Mouse (Mus musculus) heart, embryonic 15.5 days (tissue): ENCODE data around the gene Mier2. TPM values are rescaled to one million over a fixed set of nuclear protein-coding genes. Genes with fewer than 3 reads are reported as not detected.

ENCODE experiments used
- ATAC-seq: fragments of 200-750 bp; cut with Nextera tagmentation; replicated peaks from 2 replicates; pipeline ENCODE4 v1.8.0; 2017; ENCODE audit warnings: low read depth, moderate TSS enrichment; ENCODE audit not compliant: insufficient number of reproducible peaks, insufficient read depth, low FRiP score
- H3K27ac ChIP-seq: fragments of 300-500 bp; sonication (generic); 2 replicates; pipeline ENCODE4 v1.5.1; 2015; ENCODE audit warnings: mild to moderate bottlenecking, inconsistent platforms
- H3K27me3 ChIP-seq: fragments of 300-500 bp; sonication (generic); 2 replicates; pipeline ENCODE4 v1.6.1; 2015; ENCODE audit warnings: inconsistent platforms
- H3K36me3 ChIP-seq: fragments of 300-500 bp; sonication (generic); 2 replicates; pipeline ENCODE4 v1.6.1; 2015; ENCODE audit warnings: mild to moderate bottlenecking, inconsistent platforms
- H3K4me1 ChIP-seq: fragments of 300-500 bp; sonication (generic); replicated peaks from 2 replicates; pipeline ENCODE4 v1.6.1; 2015; ENCODE audit warnings: inconsistent platforms
- H3K4me2 ChIP-seq: fragments of 300-500 bp; sonication (generic); 2 replicates; pipeline ENCODE4 v1.6.1; 2015; ENCODE audit warnings: inconsistent platforms, mild to moderate bottlenecking, moderate library complexity
- H3K4me3 ChIP-seq: fragments of 300-500 bp; sonication (generic); 2 replicates; pipeline ENCODE4 v1.5.1; 2015; ENCODE audit warnings: mild to moderate bottlenecking, inconsistent platforms
- H3K9ac ChIP-seq: fragments of 300-500 bp; sonication (generic); 2 replicates; pipeline ENCODE4 v1.6.1; 2015; ENCODE audit warnings: mild to moderate bottlenecking, inconsistent platforms
- H3K9me3 ChIP-seq: fragments of 300-500 bp; sonication (generic); replicated peaks from 2 replicates; pipeline ENCODE4 v1.6.1; 2016; ENCODE audit warnings: inconsistent platforms
- WGBS: fragments of 180-500 bp; shearing (Covaris S2); methylation state at CpG from one replicate; pipeline ENCODE4 v1.1.7; 2015; ENCODE audit warnings: mixed read lengths; 5-methylcytosine and 5-hydroxymethylcytosine counted together
- polyA plus RNA-seq: library from polyadenylated mRNA; unstranded; fragments of >200 nt; fragmentation: Nextera tagmentation; extraction: Ambion mirVana; gene quantifications from 2 replicates; pipeline ENCODE4 v1.2.1, GENCODE M21; 2015

Mier2 gene
- polyA plus RNA-seq, 1 experiment from 2014 or later = 21.7 TPM

GRCm38 (mm10) chr10:79539701-79540495, 15.1 kb downstream of the Mier2 start:
- Histone ChIP-seq H3K36me3 (peaks cover 49% of the 10 kb centered on the region), H3K9ac (no peak overlapping the region), H3K4me1 (0 out of 2 replicates have a peak, but pooled peaks cover 7% of the 10 kb centered on the region), H3K9me3 (no peaks in the 10 kb centered on the region), H3K4me2 (no peak overlapping the region), H3K27ac (no peak overlapping the region), H3K4me3 (no peak overlapping the region), H3K27me3 (no peaks in the 10 kb centered on the region)
- no peak for ATAC-seq
- WGBS = 92% methylated on average over 16 of the region's 16 CpGs

GRCm38 (mm10) chr10:79538873-79539272, 16.1 kb downstream of the Mier2 start:
- Histone ChIP-seq H3K27me3 (no peaks in the 10 kb centered on the region), H3K9me3 (no peaks in the 10 kb centered on the region), H3K4me2 (no peak overlapping the region), H3K27ac (no peak overlapping the region), H3K9ac (no peak overlapping the region), H3K4me1 (0 out of 2 replicates have a peak, but pooled peaks cover 4% of the 10 kb centered on the region), H3K4me3 (no peak overlapping the region), H3K36me3 (peaks cover 41% of the 10 kb centered on the region)
- no peak for ATAC-seq
- WGBS = 50% methylated on average over 4 of the region's 4 CpGs

GRCm38 (mm10) chr10:79538323-79538722, 16.7 kb downstream of the Mier2 start:
- H3K4me1 ChIP-seq = peaks cover 6% of the 10 kb centered on the region; the same call in 1 of the 2 replicates
- no peak overlapping the region for H3K4me2 ChIP-seq
- no peak overlapping the region for H3K4me3 ChIP-seq
- H3K27ac ChIP-seq = no peak overlapping the region
- no peak for ATAC-seq
- H3K9ac ChIP-seq = no peak overlapping the region
- no peaks in the 10 kb centered on the region for H3K9me3 ChIP-seq
- H3K36me3 ChIP-seq = peaks cover 35% of the 10 kb centered on the region
- WGBS = 78% methylated on average over 3 of the region's 3 CpGs
- H3K27me3 ChIP-seq = no peaks in the 10 kb centered on the region

- H3K27ac ChIP-seq = no peak overlapping the region
- no peaks in the 10 kb centered on the region for H3K27me3 ChIP-seq
- no peak for ATAC-seq
- no peak overlapping the region for H3K4me2 ChIP-seq
- H3K4me3 ChIP-seq = no peak overlapping the region
- peaks cover 30% of the 10 kb centered on the region for H3K36me3 ChIP-seq
- peaks cover 12% of the 10 kb centered on the region; the same call in 1 of the 2 replicates for H3K4me1 ChIP-seq
- H3K9ac ChIP-seq = no peak overlapping the region
- no peaks in the 10 kb centered on the region for H3K9me3 ChIP-seq
- WGBS = 82% methylated on average over 2 of the region's 2 CpGs
Measured at GRCm38 (mm10) chr10:79537781-79538180, 17.2 kb downstream of the Mier2 start.

GRCm38 (mm10) chr10:79537271-79537670, 17.7 kb downstream of the Mier2 start:
- Histone ChIP-seq H3K4me2 (no peak overlapping the region), H3K27ac (no peak overlapping the region), H3K27me3 (no peaks in the 10 kb centered on the region), H3K4me3 (no peak overlapping the region), H3K9ac (no peak overlapping the region), H3K4me1 (peaks cover 15% of the 10 kb centered on the region; the same call in 1 of the 2 replicates), H3K9me3 (no peaks in the 10 kb centered on the region), H3K36me3 (peaks cover 25% of the 10 kb centered on the region; the same call in 1 of the 2 replicates)
- 83% methylated on average over 7 of the region's 7 CpGs for WGBS
- no peak for ATAC-seq

GRCm38 (mm10) chr10:79536461-79537080, 18.4 kb downstream of the Mier2 start:
- no peak for ATAC-seq
- peaks cover 15% of the 10 kb centered on the region; the same call in 1 of the 2 replicates for H3K4me1 ChIP-seq
- WGBS = 71% methylated on average over 12 of the region's 12 CpGs
- no peak overlapping the region for H3K4me2 ChIP-seq
- H3K9ac ChIP-seq = no peak overlapping the region
- no peak overlapping the region for H3K4me3 ChIP-seq
- no peaks in the 10 kb centered on the region for H3K27me3 ChIP-seq
- H3K27ac ChIP-seq = no peak overlapping the region
- peaks cover 19% of the 10 kb centered on the region; the same call in 1 of the 2 replicates for H3K36me3 ChIP-seq
- H3K9me3 ChIP-seq = no peaks in the 10 kb centered on the region

GRCm38 (mm10) chr10:79535431-79535830, 19.6 kb downstream of the Mier2 start:
- peaks cover 10% of the 10 kb centered on the region; the same call in 1 of the 2 replicates for H3K36me3 ChIP-seq
- no peaks in the 10 kb centered on the region for H3K27me3 ChIP-seq
- WGBS = 69% methylated on average over 1 of the region's 1 CpGs
- H3K9me3 ChIP-seq = no peaks in the 10 kb centered on the region
- H3K4me3 ChIP-seq = no peak overlapping the region
- no peak overlapping the region for H3K9ac ChIP-seq
- peaks cover 15% of the 10 kb centered on the region; the same call in 1 of the 2 replicates for H3K4me1 ChIP-seq
- H3K4me2 ChIP-seq = no peak overlapping the region
- no peak overlapping the region for H3K27ac ChIP-seq
- ATAC-seq = no peak

GRCm38 (mm10) chr10:79534426-79534825, 20.6 kb downstream of the Mier2 start:
- Histone ChIP-seq H3K4me1 (peaks cover 15% of the 10 kb centered on the region; the same call in 1 of the 2 replicates), H3K9me3 (no peaks in the 10 kb centered on the region), H3K36me3 (no peaks in the 10 kb centered on the region), H3K27ac (no peak overlapping the region), H3K4me2 (0 out of 2 replicates have a peak overlapping the region, but pooled peaks have one; percentile 99), H3K9ac (no peak overlapping the region), H3K27me3 (no peaks in the 10 kb centered on the region), H3K4me3 (no peak overlapping the region)
- 88% methylated on average over 2 of the region's 2 CpGs for WGBS
- no peak for ATAC-seq

- WGBS = under 1% methylated on average over 52 of the region's 52 CpGs
- Histone ChIP-seq H3K4me3 (peak within 1 kb of the TSS; percentile 74), H3K27ac (peak within 1 kb of the TSS; percentile 8; the same call in 1 of the 2 replicates), H3K4me1 (peaks cover 15% of the 10 kb centered on the region; the same call in 1 of the 2 replicates), H3K36me3 (no peaks in the 10 kb centered on the region), H3K9me3 (no peaks in the 10 kb centered on the region), H3K4me2 (peak within 1 kb of the TSS; percentile 99), H3K9ac (peak within 1 kb of the TSS; percentile 64), H3K27me3 (no peaks in the 10 kb centered on the region)
- peak; percentile 77 for ATAC-seq
Measured at GRCm38 (mm10) chr10:79533126-79533911, 21.7 kb downstream of the Mier2 start, which contains the start of gene Plpp2. Gene Plpp2 (minus strand): TSS chr10:79533796.

- no peaks in the 10 kb centered on the region for H3K27me3 ChIP-seq
- peaks cover 15% of the 10 kb centered on the region; the same call in 1 of the 2 replicates for H3K4me1 ChIP-seq
- H3K27ac ChIP-seq = no peak overlapping the region
- no peak for ATAC-seq
- H3K4me3 ChIP-seq = peak overlapping the region; percentile 74
- peak overlapping the region; percentile 99 for H3K4me2 ChIP-seq
- peak overlapping the region; percentile 64; the same call in 1 of the 2 replicates for H3K9ac ChIP-seq
- no peaks in the 10 kb centered on the region for H3K9me3 ChIP-seq
- 38% methylated on average over 3 of the region's 3 CpGs for WGBS
- H3K36me3 ChIP-seq = no peaks in the 10 kb centered on the region
Measured at GRCm38 (mm10) chr10:79532678-79533077, 22.3 kb downstream of the Mier2 start.

- Histone ChIP-seq H3K27ac (no peak overlapping the region), H3K4me2 (no peak overlapping the region), H3K9ac (no peak overlapping the region), H3K9me3 (no peaks in the 10 kb centered on the region), H3K4me3 (no peak overlapping the region), H3K36me3 (peaks cover 3% of the 10 kb centered on the region; the same call in 1 of the 2 replicates), H3K27me3 (no peaks in the 10 kb centered on the region), H3K4me1 (peaks cover 15% of the 10 kb centered on the region; the same call in 1 of the 2 replicates)
- WGBS = 83% methylated on average over 3 of the region's 3 CpGs
- no peak for ATAC-seq
Measured at GRCm38 (mm10) chr10:79531593-79531992, 23.4 kb downstream of the Mier2 start.
